Mouse (Mus musculus) midbrain, embryonic 16.5 days (tissue): ENCODE measurements around the gene Srl. TPM values are rescaled to one million over a fixed set of nuclear protein-coding genes. Genes with fewer than 3 reads are reported as not detected.

Experiments used
- ATAC-seq: fragments of 200-750 bp; cut with Nextera tagmentation; 2 replicates; pipeline ENCODE4 v1.8.0; 2017; ENCODE audit warnings: moderate TSS enrichment
- H3K27ac ChIP-seq: fragments of 300-500 bp; sonication (generic); 2 replicates; pipeline ENCODE4 v1.5.1; 2014; ENCODE audit warnings: mild to moderate bottlenecking, low read length, mixed read lengths
- H3K27me3 ChIP-seq: fragments of 300-500 bp; sonication (generic); 2 replicates; pipeline ENCODE4 v1.6.1; 2014; ENCODE audit warnings: low read depth, low read length, mixed read lengths; ENCODE audit not compliant: control insufficient read depth, insufficient read depth
- H3K36me3 ChIP-seq: fragments of 300-500 bp; sonication (generic); 2 replicates; pipeline ENCODE4 v1.6.1; 2014; ENCODE audit warnings: mild to moderate bottlenecking, low read length, moderate library complexity, mixed read lengths; ENCODE audit not compliant: control insufficient read depth, insufficient read depth
- H3K4me1 ChIP-seq: fragments of 300-500 bp; sonication (generic); 2 replicates; pipeline ENCODE4 v1.6.1; 2014; ENCODE audit warnings: mild to moderate bottlenecking, low read length, mixed read lengths; ENCODE audit not compliant: control insufficient read depth, insufficient read depth
- H3K4me2 ChIP-seq: fragments of 300-500 bp; sonication (generic); 2 replicates; pipeline ENCODE4 v1.6.1; 2014; ENCODE audit warnings: mild to moderate bottlenecking, low read length, mixed read lengths
- H3K4me3 ChIP-seq: fragments of 300-500 bp; sonication (generic); 2 replicates; pipeline ENCODE4 v1.5.1; 2014; ENCODE audit warnings: low read depth, mild to moderate bottlenecking, low read length, moderate library complexity, mixed read lengths
- H3K9ac ChIP-seq: fragments of 300-500 bp; sonication (generic); 2 replicates; pipeline ENCODE4 v1.6.1; 2014; ENCODE audit warnings: low read depth, low read length, mixed read lengths
- H3K9me3 ChIP-seq: fragments of 300-500 bp; sonication (generic); replicated peaks from 2 replicates; pipeline ENCODE4 v1.6.1; 2014; ENCODE audit warnings: mild to moderate bottlenecking, low read length, mixed read lengths; ENCODE audit not compliant: control insufficient read depth, poor library complexity, severe bottlenecking
- WGBS: fragments of 180-500 bp; shearing (Covaris S2); extraction: QIAGEN DNeasy Blood & Tissue Kit; methylation state at CpG from one replicate; pipeline ENCODE4 v1.1.7; 2014; 5-methylcytosine and 5-hydroxymethylcytosine counted together
- polyA plus RNA-seq: library from polyadenylated mRNA; unstranded; fragments of >200 nt; fragmentation: Nextera tagmentation; extraction: Ambion mirVana; gene quantifications from 2 replicates; pipeline ENCODE4 v1.2.1, GENCODE M21; 2015

The Srl gene
- polyA plus RNA-seq, 1 experiment from 2014 or later = 23.0 TPM

DNA sequence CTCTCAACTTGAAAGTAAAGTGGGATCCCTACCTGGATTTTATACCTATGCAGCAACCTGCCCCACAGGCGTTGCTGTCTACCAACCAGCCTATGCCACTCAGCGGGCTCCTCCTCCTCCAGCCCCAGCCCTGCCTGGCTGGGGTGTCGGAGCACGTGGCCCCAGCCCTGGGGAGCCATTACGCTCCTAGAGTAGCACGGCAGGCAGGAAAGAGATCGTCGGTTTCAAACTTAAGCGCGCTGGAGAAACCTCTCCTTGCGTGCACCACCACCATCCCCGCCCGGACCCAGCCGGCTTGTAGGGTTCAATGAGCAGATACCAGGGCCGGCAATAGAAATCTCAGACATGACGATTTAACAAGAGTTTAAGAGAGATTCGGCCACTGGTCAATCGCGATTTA, 16.3 kb upstream of the Srl start:
- peak overlapping the region; percentile 89 for H3K4me2 ChIP-seq
- peak overlapping the region; percentile 81 for H3K4me3 ChIP-seq
- peak overlapping the region; percentile 86 for H3K27ac ChIP-seq
- H3K36me3 ChIP-seq = no peaks in the 10 kb centered on the region
- peak overlapping the region; percentile 82 for H3K9ac ChIP-seq
- peak; percentile 65 for ATAC-seq
- no peaks in the 10 kb centered on the region for H3K9me3 ChIP-seq
- H3K27me3 ChIP-seq = no peaks in the 10 kb centered on the region
- 0% methylated on average over 19 of the region's 19 CpGs for WGBS
- H3K4me1 ChIP-seq = peaks cover 17% of the 10 kb centered on the region

GRCm38 (mm10) chr16:4557085-4557484, 15.5 kb upstream of the Srl start:
- Histone ChIP-seq H3K9me3 (no peaks in the 10 kb centered on the region), H3K9ac (peak overlapping the region; percentile 82), H3K4me3 (peak overlapping the region; percentile 81), H3K4me1 (peaks cover 17% of the 10 kb centered on the region), H3K36me3 (no peaks in the 10 kb centered on the region), H3K27me3 (no peaks in the 10 kb centered on the region), H3K4me2 (peak overlapping the region; percentile 89), H3K27ac (peak overlapping the region; percentile 86)
- ATAC-seq = no peak
- 94% methylated on average over 1 of the region's 1 CpGs for WGBS

DNA sequence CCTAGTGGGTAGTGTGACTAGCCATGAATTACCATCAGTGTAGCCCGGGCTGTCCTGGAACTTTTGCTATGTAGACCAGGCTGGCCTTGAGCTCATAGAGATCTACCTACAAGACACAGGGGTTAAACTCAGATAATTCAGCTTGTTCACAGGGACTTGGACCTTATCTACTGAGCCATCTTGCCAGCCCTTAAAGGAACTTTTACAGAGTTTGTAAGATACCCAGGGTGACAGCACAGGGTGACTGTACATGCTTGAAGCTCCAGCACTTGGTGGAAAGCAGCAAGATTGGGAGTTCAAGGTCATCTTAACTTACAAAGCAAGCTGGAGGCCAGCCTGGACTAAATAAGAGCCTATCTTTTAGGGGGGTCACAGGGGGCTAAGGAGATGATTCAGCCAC, 13.9 kb upstream of the Srl start:
- no peaks in the 10 kb centered on the region for H3K27me3 ChIP-seq
- no peak overlapping the region for H3K9ac ChIP-seq
- H3K4me3 ChIP-seq = no peak overlapping the region
- H3K9me3 ChIP-seq = no peaks in the 10 kb centered on the region
- H3K4me2 ChIP-seq = no peak overlapping the region
- WGBS = 100% methylated on average over 1 of the region's 1 CpGs
- no peak for ATAC-seq
- no peak overlapping the region for H3K27ac ChIP-seq
- peaks cover 17% of the 10 kb centered on the region for H3K4me1 ChIP-seq
- no peaks in the 10 kb centered on the region for H3K36me3 ChIP-seq

DNA sequence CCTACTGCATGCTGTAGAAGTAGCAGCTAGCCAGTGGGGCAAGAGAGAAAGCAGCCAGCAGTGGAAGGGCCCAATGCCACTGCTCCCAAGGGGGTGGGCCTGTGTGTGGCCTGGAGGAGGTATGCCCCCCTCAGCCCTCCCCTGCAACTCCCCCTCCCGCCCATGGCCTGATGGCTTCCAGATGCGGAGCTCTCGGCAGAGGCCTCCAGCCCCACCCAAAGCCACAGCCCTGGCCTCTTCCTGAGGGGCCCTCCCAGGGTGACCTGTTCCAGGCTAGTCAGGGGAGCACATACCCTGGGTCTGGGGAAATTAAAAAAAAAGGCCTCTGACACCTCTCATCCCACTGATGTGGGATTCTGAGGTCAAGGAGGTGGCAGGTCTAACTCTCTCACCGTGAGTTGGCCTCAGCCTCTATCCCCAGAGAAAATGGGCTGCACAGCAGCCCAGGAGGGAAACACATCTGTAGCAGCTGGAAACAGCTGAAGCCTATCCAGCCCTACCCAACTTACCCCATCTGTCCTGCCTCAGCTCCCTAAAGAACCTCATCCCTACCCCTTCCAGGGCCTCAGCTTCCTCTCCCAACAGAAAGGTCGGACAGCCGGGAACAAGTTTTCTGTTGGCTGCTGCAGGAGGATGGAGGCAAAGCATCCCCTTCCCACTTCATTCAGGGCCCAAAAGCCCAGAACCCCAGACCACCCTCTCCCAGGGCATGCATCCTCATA, 11.4 kb upstream of the Srl start:
- Histone ChIP-seq H3K27ac (no peak overlapping the region), H3K4me2 (no peak overlapping the region), H3K27me3 (no peaks in the 10 kb centered on the region), H3K4me3 (no peak overlapping the region), H3K4me1 (peaks cover 15% of the 10 kb centered on the region), H3K9ac (no peak overlapping the region), H3K36me3 (no peaks in the 10 kb centered on the region; the same call in 1 of the 2 replicates), H3K9me3 (no peaks in the 10 kb centered on the region)
- WGBS = 75% methylated on average over 6 of the region's 6 CpGs
- ATAC-seq = no peak

GRCm38 (mm10) chr16:4551885-4552284, 10.3 kb upstream of the Srl start:
- H3K27me3 ChIP-seq = no peaks in the 10 kb centered on the region
- no peak overlapping the region for H3K9ac ChIP-seq
- H3K4me1 ChIP-seq = peaks cover 4% of the 10 kb centered on the region
- no peak for ATAC-seq
- H3K4me2 ChIP-seq = no peak overlapping the region
- H3K9me3 ChIP-seq = no peaks in the 10 kb centered on the region
- H3K27ac ChIP-seq = no peak overlapping the region
- 95% methylated on average over 12 of the region's 12 CpGs for WGBS
- H3K4me3 ChIP-seq = no peak overlapping the region
- peaks cover 2% of the 10 kb centered on the region; the same call in 1 of the 2 replicates for H3K36me3 ChIP-seq

GRCm38 (mm10) chr16:4551056-4551455, 9.4 kb upstream of the Srl start:
- H3K4me1 ChIP-seq = no peaks in the 10 kb centered on the region
- H3K9ac ChIP-seq = no peak overlapping the region
- no peaks in the 10 kb centered on the region for H3K27me3 ChIP-seq
- ATAC-seq = peak; percentile 54
- H3K27ac ChIP-seq = no peak overlapping the region
- H3K4me2 ChIP-seq = no peak overlapping the region
- H3K4me3 ChIP-seq = no peak overlapping the region
- peaks cover 3% of the 10 kb centered on the region; the same call in 1 of the 2 replicates for H3K36me3 ChIP-seq
- H3K9me3 ChIP-seq = no peaks in the 10 kb centered on the region
- WGBS = 34% methylated on average over 13 of the region's 13 CpGs

- H3K36me3 ChIP-seq = peaks cover 3% of the 10 kb centered on the region; the same call in 1 of the 2 replicates
- H3K27ac ChIP-seq = no peak overlapping the region
- 92% methylated on average over 18 of the region's 18 CpGs for WGBS
- H3K27me3 ChIP-seq = no peaks in the 10 kb centered on the region
- H3K4me1 ChIP-seq = no peaks in the 10 kb centered on the region
- H3K4me3 ChIP-seq = no peak overlapping the region
- H3K9me3 ChIP-seq = no peaks in the 10 kb centered on the region
- no peak overlapping the region for H3K9ac ChIP-seq
- H3K4me2 ChIP-seq = no peak overlapping the region
- no peak for ATAC-seq
These were observed 7.5 kb upstream of the Srl start for GRCm38 (mm10) chr16:4548953-4549688.

DNA sequence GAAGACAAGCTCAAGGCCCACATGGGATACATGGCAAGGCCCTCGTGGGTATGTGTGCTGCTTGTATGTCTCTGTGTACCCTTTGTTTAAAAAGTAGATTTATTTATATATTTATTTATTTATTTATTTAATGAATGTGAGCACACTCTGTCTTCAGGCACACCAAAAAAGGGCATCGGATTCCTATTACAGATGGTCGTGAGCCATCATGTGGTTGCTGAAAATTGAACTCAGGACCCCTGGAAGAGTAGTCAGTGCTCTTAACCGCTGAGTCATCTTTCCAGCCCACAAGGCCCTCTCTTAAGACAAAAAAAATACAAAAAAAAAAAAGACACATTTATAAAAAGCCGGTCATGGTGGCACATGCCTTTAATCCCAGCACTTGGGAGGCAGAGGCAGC, 6.0 kb upstream of the Srl start:
- ATAC-seq = no peak
- Histone ChIP-seq H3K36me3 (peaks cover 3% of the 10 kb centered on the region; the same call in 1 of the 2 replicates), H3K9ac (no peak overlapping the region), H3K4me2 (no peak overlapping the region), H3K4me1 (no peaks in the 10 kb centered on the region; the same call in 1 of the 2 replicates), H3K27ac (no peak overlapping the region), H3K4me3 (no peak overlapping the region), H3K9me3 (no peaks in the 10 kb centered on the region), H3K27me3 (no peaks in the 10 kb centered on the region)
- 95% methylated on average over 5 of the region's 5 CpGs for WGBS

DNA sequence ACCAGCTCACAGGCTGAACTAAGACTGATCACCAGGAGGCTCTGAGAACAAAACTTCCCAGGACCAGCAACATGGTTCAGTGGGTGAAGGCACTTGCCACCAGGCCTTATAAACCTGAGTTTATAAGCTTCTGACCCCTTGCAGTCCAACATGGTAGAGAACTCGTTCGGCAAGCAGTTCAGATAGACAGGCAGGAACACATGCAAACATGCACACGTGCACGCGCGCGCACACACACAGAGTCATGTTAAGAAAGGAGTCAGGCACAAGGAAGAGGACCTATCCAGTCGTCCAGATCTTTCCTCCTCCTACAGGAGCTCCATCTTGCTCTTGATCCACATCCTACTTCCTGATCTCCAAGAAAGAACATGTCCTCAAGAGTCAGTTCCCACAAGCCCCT, 5.2 kb upstream of the Srl start:
- ATAC-seq = no peak
- H3K36me3 ChIP-seq = peaks cover 3% of the 10 kb centered on the region; the same call in 1 of the 2 replicates

More for the DNA sequence above, 5.2 kb upstream of the Srl start:
- H3K4me3 ChIP-seq = no peak overlapping the region
- 94% methylated on average over 8 of the region's 8 CpGs for WGBS
- no peaks in the 10 kb centered on the region for H3K9me3 ChIP-seq
- H3K4me1 ChIP-seq = peaks cover 5% of the 10 kb centered on the region; the same call in 1 of the 2 replicates
- H3K27ac ChIP-seq = no peak overlapping the region
- no peak overlapping the region for H3K4me2 ChIP-seq
- H3K9ac ChIP-seq = no peak overlapping the region
- no peaks in the 10 kb centered on the region for H3K27me3 ChIP-seq
